Mouse (Mus musculus): Measurements from ENCODE around the gene Slc4a4. TPM values are rescaled to one million over a fixed set of nuclear protein-coding genes. Genes with fewer than 3 reads are reported as not detected.

The Slc4a4 gene
- polyA plus RNA-seq, 1 experiment from 2014 or later, result 2.6 TPM

GRCm38 (mm10) chr5:88929392-88930094, 42.9 kb downstream of the Slc4a4 start:
- Histone ChIP-seq H3K27me3 (replicated peaks; ENCODE audit: control insufficient read depth, insufficient read depth, low read length) (no peaks in the 10 kb centered on the region), H3K9ac (ENCODE audit: low read depth, low read length) (peak overlapping the region; percentile 14; the same call in 1 of the 2 replicates), H3K27ac (ENCODE audit: low read length) (no peak overlapping the region), H3K4me1 (ENCODE audit: control insufficient read depth, insufficient read depth, low read length) (peaks cover 34% of the 10 kb centered on the region), H3K4me3 (ENCODE audit: low read length) (no peak overlapping the region), H3K9me3 (ENCODE audit: control insufficient read depth, low read length) (no peaks in the 10 kb centered on the region), H3K4me2 (ENCODE audit: low read depth, low read length) (no peak overlapping the region), H3K36me3 (ENCODE audit: control insufficient read depth, insufficient read depth, low read length) (no peaks in the 10 kb centered on the region)
- whole genome bisulfite sequencing, result 61% methylated on average over 18 of the region's 18 CpGs
- peak; percentile 49 for ATAC-seq

GRCm38 (mm10) chr5:88930129-88930528, 43.5 kb downstream of the Slc4a4 start:
- no peak overlapping the region for H3K9ac ChIP-seq (ENCODE audit: low read depth, low read length)
- no peak overlapping the region for H3K4me3 ChIP-seq (ENCODE audit: low read length)
- H3K4me2 ChIP-seq (ENCODE audit: low read depth, low read length), result no peak overlapping the region
- no peak overlapping the region for H3K27ac ChIP-seq (ENCODE audit: low read length)
- no peak for ATAC-seq
- 82% methylated on average over 5 of the region's 5 CpGs for WGBS
- no peaks in the 10 kb centered on the region for H3K27me3 ChIP-seq (replicated peaks; ENCODE audit: control insufficient read depth, insufficient read depth, low read length)
- H3K9me3 ChIP-seq (ENCODE audit: control insufficient read depth, low read length), result no peaks in the 10 kb centered on the region
- peaks cover 34% of the 10 kb centered on the region for H3K4me1 ChIP-seq (ENCODE audit: control insufficient read depth, insufficient read depth, low read length)
- no peaks in the 10 kb centered on the region for H3K36me3 ChIP-seq (ENCODE audit: control insufficient read depth, insufficient read depth, low read length)

GRCm38 (mm10) chr5:88930611-88931010, 44.0 kb downstream of the Slc4a4 start:
- 51% methylated on average over 11 of the region's 11 CpGs for WGBS
- H3K4me3 ChIP-seq (ENCODE audit: low read length), result no peak overlapping the region
- peaks cover 34% of the 10 kb centered on the region for H3K4me1 ChIP-seq (ENCODE audit: control insufficient read depth, insufficient read depth, low read length)
- no peaks in the 10 kb centered on the region for H3K36me3 ChIP-seq (ENCODE audit: control insufficient read depth, insufficient read depth, low read length)
- H3K27ac ChIP-seq (ENCODE audit: low read length), result no peak overlapping the region
- no peaks in the 10 kb centered on the region for H3K9me3 ChIP-seq (ENCODE audit: control insufficient read depth, low read length)
- ATAC-seq, result no peak
- H3K27me3 ChIP-seq (replicated peaks; ENCODE audit: control insufficient read depth, insufficient read depth, low read length), result no peaks in the 10 kb centered on the region
- no peak overlapping the region for H3K4me2 ChIP-seq (ENCODE audit: low read depth, low read length)
- H3K9ac ChIP-seq (ENCODE audit: low read depth, low read length), result no peak overlapping the region

- no peak overlapping the region for H3K9ac ChIP-seq (ENCODE audit: low read depth, low read length)
- H3K9me3 ChIP-seq (ENCODE audit: control insufficient read depth, low read length), result no peaks in the 10 kb centered on the region
- no peaks in the 10 kb centered on the region for H3K36me3 ChIP-seq (ENCODE audit: control insufficient read depth, insufficient read depth, low read length)
- WGBS, result 76% methylated on average over 9 of the region's 9 CpGs
- H3K4me1 ChIP-seq (ENCODE audit: control insufficient read depth, insufficient read depth, low read length), result peaks cover 34% of the 10 kb centered on the region
- peak; percentile 34; the same call in 1 of the 2 replicates for ATAC-seq
- no peaks in the 10 kb centered on the region for H3K27me3 ChIP-seq (replicated peaks; ENCODE audit: control insufficient read depth, insufficient read depth, low read length)
- H3K4me2 ChIP-seq (ENCODE audit: low read depth, low read length), result no peak overlapping the region
- no peak overlapping the region for H3K4me3 ChIP-seq (ENCODE audit: low read length)
- H3K27ac ChIP-seq (ENCODE audit: low read length), result no peak overlapping the region
Measured at GRCm38 (mm10) chr5:88931176-88931575, 44.6 kb downstream of the Slc4a4 start.

GRCm38 (mm10) chr5:88933454-88933853, 46.8 kb downstream of the Slc4a4 start:
- H3K36me3 ChIP-seq (ENCODE audit: control insufficient read depth, insufficient read depth, low read length), result no peaks in the 10 kb centered on the region
- no peaks in the 10 kb centered on the region for H3K9me3 ChIP-seq (ENCODE audit: control insufficient read depth, low read length)
- H3K27me3 ChIP-seq (replicated peaks; ENCODE audit: control insufficient read depth, insufficient read depth, low read length), result no peaks in the 10 kb centered on the region
- H3K4me3 ChIP-seq (ENCODE audit: low read length), result no peak overlapping the region
- peaks cover 40% of the 10 kb centered on the region for H3K4me1 ChIP-seq (ENCODE audit: control insufficient read depth, insufficient read depth, low read length)
- no peak overlapping the region for H3K9ac ChIP-seq (ENCODE audit: low read depth, low read length)
- peak overlapping the region; percentile 6; the same call in 1 of the 2 replicates for H3K27ac ChIP-seq (ENCODE audit: low read length)
- ATAC-seq, result no peak
- no peak overlapping the region for H3K4me2 ChIP-seq (ENCODE audit: low read depth, low read length)
- 46% methylated on average over 7 of the region's 7 CpGs for WGBS

- 67% methylated on average over 14 of the region's 14 CpGs for WGBS
- ATAC-seq, result no peak
- H3K9me3 ChIP-seq (ENCODE audit: control insufficient read depth, low read length), result no peaks in the 10 kb centered on the region
- no peak overlapping the region for H3K4me3 ChIP-seq (ENCODE audit: low read length)
- no peaks in the 10 kb centered on the region for H3K27me3 ChIP-seq (replicated peaks; ENCODE audit: control insufficient read depth, insufficient read depth, low read length)
- H3K27ac ChIP-seq (ENCODE audit: low read length), result peak overlapping the region; percentile 6; the same call in 1 of the 2 replicates
- peaks cover 40% of the 10 kb centered on the region for H3K4me1 ChIP-seq (ENCODE audit: control insufficient read depth, insufficient read depth, low read length)
- no peak overlapping the region for H3K4me2 ChIP-seq (ENCODE audit: low read depth, low read length)
- no peak overlapping the region for H3K9ac ChIP-seq (ENCODE audit: low read depth, low read length)
- H3K36me3 ChIP-seq (ENCODE audit: control insufficient read depth, insufficient read depth, low read length), result no peaks in the 10 kb centered on the region
Measured at GRCm38 (mm10) chr5:88933946-88934345, 47.3 kb downstream of the Slc4a4 start.

GRCm38 (mm10) chr5:88938208-88938607, 51.6 kb downstream of the Slc4a4 start:
- peaks cover 24% of the 10 kb centered on the region for H3K4me1 ChIP-seq (ENCODE audit: control insufficient read depth, insufficient read depth, low read length)
- no peak overlapping the region for H3K9ac ChIP-seq (ENCODE audit: low read depth, low read length)
- no peaks in the 10 kb centered on the region for H3K9me3 ChIP-seq (ENCODE audit: control insufficient read depth, low read length)
- no peak overlapping the region for H3K4me3 ChIP-seq (ENCODE audit: low read length)
- ATAC-seq, result peak; percentile 78
- H3K36me3 ChIP-seq (ENCODE audit: control insufficient read depth, insufficient read depth, low read length), result no peaks in the 10 kb centered on the region
- H3K4me2 ChIP-seq (ENCODE audit: low read depth, low read length), result no peak overlapping the region
- H3K27ac ChIP-seq (ENCODE audit: low read length), result peak overlapping the region; percentile 63
- H3K27me3 ChIP-seq (replicated peaks; ENCODE audit: control insufficient read depth, insufficient read depth, low read length), result no peaks in the 10 kb centered on the region
- 60% methylated on average over 1 of the region's 1 CpGs for WGBS

GRCm38 (mm10) chr5:88939151-88939550, 52.5 kb downstream of the Slc4a4 start:
- H3K4me2 ChIP-seq (ENCODE audit: low read depth, low read length), result peak overlapping the region; percentile 30
- 53% methylated on average over 6 of the region's 6 CpGs for WGBS
- ATAC-seq, result peak; percentile 49
- H3K4me3 ChIP-seq (ENCODE audit: low read length), result no peak overlapping the region
- peaks cover 20% of the 10 kb centered on the region for H3K4me1 ChIP-seq (ENCODE audit: control insufficient read depth, insufficient read depth, low read length)
- H3K36me3 ChIP-seq (ENCODE audit: control insufficient read depth, insufficient read depth, low read length), result no peaks in the 10 kb centered on the region
- no peaks in the 10 kb centered on the region for H3K27me3 ChIP-seq (replicated peaks; ENCODE audit: control insufficient read depth, insufficient read depth, low read length)
- H3K27ac ChIP-seq (ENCODE audit: low read length), result peak overlapping the region; percentile 78
- no peak overlapping the region for H3K9ac ChIP-seq (ENCODE audit: low read depth, low read length)
- H3K9me3 ChIP-seq (ENCODE audit: control insufficient read depth, low read length), result no peaks in the 10 kb centered on the region

GRCm38 (mm10) chr5:88939782-88940181, 53.2 kb downstream of the Slc4a4 start:
- WGBS, result 64% methylated on average over 2 of the region's 2 CpGs
- peak; percentile 17; the same call in 1 of the 2 replicates for ATAC-seq

More at GRCm38 (mm10) chr5:88939782-88940181, 53.2 kb downstream of the Slc4a4 start:
- Histone ChIP-seq H3K9ac (ENCODE audit: low read depth, low read length) (no peak overlapping the region), H3K27ac (ENCODE audit: low read length) (peak overlapping the region; percentile 78), H3K4me1 (ENCODE audit: control insufficient read depth, insufficient read depth, low read length) (0 out of 2 replicates have a peak, but pooled peaks cover 16% of the 10 kb centered on the region), H3K27me3 (replicated peaks; ENCODE audit: control insufficient read depth, insufficient read depth, low read length) (no peaks in the 10 kb centered on the region), H3K4me2 (ENCODE audit: low read depth, low read length) (peak overlapping the region; percentile 30; the same call in 1 of the 2 replicates), H3K4me3 (ENCODE audit: low read length) (no peak overlapping the region), H3K36me3 (ENCODE audit: control insufficient read depth, insufficient read depth, low read length) (no peaks in the 10 kb centered on the region), H3K9me3 (ENCODE audit: control insufficient read depth, low read length) (no peaks in the 10 kb centered on the region)

Data from intestine, embryonic 16.5 days (tissue).